Mouse (Mus musculus): ENCODE results near the gene Polr2a. TPM values are rescaled to one million over a fixed set of nuclear protein-coding genes. Genes with fewer than 3 reads are reported as not detected.
A peak's percentile ranks its signal among the peaks of the same experiment; 100 is the strongest.

Gene Polr2a
- polyA plus RNA-seq, 1 experiment from 2014 or later, result 58.4 TPM

DNA sequence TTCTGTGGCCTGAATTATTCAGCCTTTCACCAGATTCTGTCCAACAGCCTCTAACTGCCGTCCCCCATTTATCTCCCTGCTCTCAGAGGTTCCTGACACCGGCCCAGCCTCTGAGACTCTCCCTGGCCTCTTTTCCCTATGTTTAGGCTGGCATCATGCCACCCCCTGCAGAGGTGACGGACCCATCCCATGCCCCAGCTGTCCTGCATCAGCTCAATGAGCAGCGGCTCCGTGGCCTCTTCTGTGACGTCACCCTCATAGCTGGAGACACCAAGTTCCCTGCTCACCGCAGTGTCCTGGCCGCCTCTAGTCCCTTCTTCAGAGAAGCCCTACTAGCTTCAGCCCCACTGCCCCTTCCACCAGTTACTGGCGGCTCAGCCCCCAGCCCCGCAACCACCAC lies 17.3 kb upstream of the Polr2a start:
- Histone ChIP-seq H3K9ac (ENCODE audit: low read depth, low read length) (no peak overlapping the region), H3K4me3 (ENCODE audit: low read length) (no peak overlapping the region), H3K4me1 (ENCODE audit: control insufficient read depth, insufficient read depth, low read length) (peaks cover 16% of the 10 kb centered on the region), H3K9me3 (ENCODE audit: control insufficient read depth, low read length) (no peaks in the 10 kb centered on the region), H3K4me2 (replicated peaks; ENCODE audit: low read depth, low read length) (no peak overlapping the region), H3K36me3 (ENCODE audit: control insufficient read depth, insufficient read depth, low read length) (0 out of 2 replicates have a peak, but pooled peaks cover 2% of the 10 kb centered on the region), H3K27ac (ENCODE audit: low read depth, low read length) (no peak overlapping the region), H3K27me3 (ENCODE audit: control insufficient read depth, insufficient read depth, low read length) (peaks cover 4% of the 10 kb centered on the region; the same call in 1 of the 2 replicates)
- ATAC-seq (ENCODE audit: low FRiP score, low TSS enrichment), result no peak
- 64% methylated on average over 10 of the region's 10 CpGs for WGBS

DNA sequence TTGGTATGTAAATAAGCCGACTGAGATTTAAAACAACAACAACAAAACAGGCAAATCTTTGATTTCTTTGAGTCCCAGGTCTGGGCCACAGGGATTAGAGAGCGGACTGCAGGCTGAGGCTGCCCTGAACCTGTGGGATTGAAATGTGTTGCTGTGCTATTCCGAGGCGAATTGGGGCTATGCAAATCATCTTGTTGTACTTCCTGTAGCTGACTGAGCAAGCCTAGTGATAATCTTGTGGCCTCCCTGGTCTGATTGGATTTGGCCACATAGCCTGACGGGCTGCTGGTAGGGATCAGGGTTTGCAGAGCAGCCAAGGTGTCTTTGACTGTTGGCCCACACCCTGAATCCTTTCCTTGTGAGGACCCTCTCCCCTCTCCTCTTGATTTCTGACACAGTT lies 16.5 kb upstream of the Polr2a start:
- ATAC-seq (ENCODE audit: low FRiP score, low TSS enrichment), result no peak
- Histone ChIP-seq H3K4me2 (replicated peaks; ENCODE audit: low read depth, low read length) (no peak overlapping the region), H3K27me3 (ENCODE audit: control insufficient read depth, insufficient read depth, low read length) (peaks cover 4% of the 10 kb centered on the region; the same call in 1 of the 2 replicates), H3K36me3 (ENCODE audit: control insufficient read depth, insufficient read depth, low read length) (0 out of 2 replicates have a peak, but pooled peaks cover 2% of the 10 kb centered on the region), H3K4me3 (ENCODE audit: low read length) (no peak overlapping the region), H3K9me3 (ENCODE audit: control insufficient read depth, low read length) (no peaks in the 10 kb centered on the region), H3K27ac (ENCODE audit: low read depth, low read length) (no peak overlapping the region), H3K4me1 (ENCODE audit: control insufficient read depth, insufficient read depth, low read length) (peaks cover 16% of the 10 kb centered on the region), H3K9ac (ENCODE audit: low read depth, low read length) (no peak overlapping the region)
- WGBS, result 71% methylated on average over 5 of the region's 5 CpGs

DNA sequence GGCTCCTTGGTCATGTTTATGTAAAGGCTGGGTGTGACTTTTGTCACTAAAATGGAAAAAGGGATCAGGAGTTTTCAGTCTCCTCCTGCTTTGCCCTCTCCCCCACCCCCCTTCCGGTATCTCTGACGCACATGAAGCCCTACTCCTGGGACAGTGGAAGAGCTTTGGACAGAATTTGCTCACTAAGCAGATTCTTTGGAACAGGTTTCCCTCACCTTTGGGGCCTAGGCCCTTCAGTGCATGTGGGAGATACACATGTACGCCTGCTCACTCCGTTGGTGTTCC lies 9.1 kb upstream of the Polr2a start:
- Histone ChIP-seq H3K9ac (ENCODE audit: low read depth, low read length) (no peak overlapping the region; the same call in 1 of the 2 replicates), H3K9me3 (ENCODE audit: control insufficient read depth, low read length) (no peaks in the 10 kb centered on the region), H3K27ac (ENCODE audit: low read depth, low read length) (no peak overlapping the region), H3K36me3 (ENCODE audit: control insufficient read depth, insufficient read depth, low read length) (no peaks in the 10 kb centered on the region), H3K4me2 (replicated peaks; ENCODE audit: low read depth, low read length) (no peak overlapping the region), H3K4me3 (ENCODE audit: low read length) (no peak overlapping the region), H3K27me3 (ENCODE audit: control insufficient read depth, insufficient read depth, low read length) (no peaks in the 10 kb centered on the region), H3K4me1 (ENCODE audit: control insufficient read depth, insufficient read depth, low read length) (peaks cover 15% of the 10 kb centered on the region)
- 46% methylated on average over 4 of the region's 4 CpGs for WGBS
- ATAC-seq (ENCODE audit: low FRiP score, low TSS enrichment), result no peak

DNA sequence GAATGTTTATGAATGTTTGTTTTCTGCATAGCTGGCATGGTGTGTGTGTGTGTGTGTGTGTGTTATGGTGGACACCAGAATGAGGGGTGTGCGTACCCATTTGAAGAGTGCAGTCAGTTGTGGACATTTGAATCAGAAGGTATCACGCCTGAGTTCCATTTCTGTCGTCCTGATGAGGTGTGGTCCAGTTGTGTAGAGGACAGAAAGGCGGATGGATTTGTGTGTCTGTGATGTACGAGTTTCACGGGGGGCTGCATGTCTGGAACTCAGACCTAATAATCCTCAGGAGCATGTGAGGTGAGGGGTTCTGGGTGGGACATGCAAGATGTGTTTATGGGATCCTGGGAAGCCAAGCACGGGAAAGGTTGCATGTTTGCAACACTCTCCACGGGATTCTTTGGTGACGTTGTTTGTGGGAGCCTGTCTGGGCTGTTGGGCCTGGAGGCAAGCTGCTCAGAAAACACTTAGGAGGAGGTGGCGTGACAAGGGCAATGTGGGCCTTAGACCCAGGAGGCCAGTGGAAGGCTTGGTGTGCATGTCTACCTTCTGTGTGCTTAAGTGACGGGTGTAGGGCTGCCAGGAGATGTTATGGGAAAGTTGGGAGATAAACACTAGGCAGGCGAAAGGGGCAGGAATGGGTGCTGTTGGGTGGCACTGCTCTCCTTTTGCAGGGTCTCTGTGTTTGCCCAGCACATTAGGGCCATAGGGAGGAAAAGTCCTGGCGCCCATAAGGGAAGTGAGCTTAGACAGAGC lies 8.6 kb upstream of the Polr2a start:
- Histone ChIP-seq H3K4me1 (ENCODE audit: control insufficient read depth, insufficient read depth, low read length) (peaks cover 15% of the 10 kb centered on the region), H3K4me2 (replicated peaks; ENCODE audit: low read depth, low read length) (peak overlapping the region; percentile 85), H3K36me3 (ENCODE audit: control insufficient read depth, insufficient read depth, low read length) (no peaks in the 10 kb centered on the region), H3K4me3 (ENCODE audit: low read length) (peak overlapping the region; percentile 89), H3K27ac (ENCODE audit: low read depth, low read length) (peak overlapping the region; percentile 81; the same call in 1 of the 2 replicates), H3K9ac (ENCODE audit: low read depth, low read length) (peak overlapping the region; percentile 91), H3K27me3 (ENCODE audit: control insufficient read depth, insufficient read depth, low read length) (no peaks in the 10 kb centered on the region), H3K9me3 (ENCODE audit: control insufficient read depth, low read length) (no peaks in the 10 kb centered on the region)
- 50% methylated on average over 13 of the region's 13 CpGs for WGBS
- ATAC-seq (ENCODE audit: low FRiP score, low TSS enrichment), result no peak

DNA sequence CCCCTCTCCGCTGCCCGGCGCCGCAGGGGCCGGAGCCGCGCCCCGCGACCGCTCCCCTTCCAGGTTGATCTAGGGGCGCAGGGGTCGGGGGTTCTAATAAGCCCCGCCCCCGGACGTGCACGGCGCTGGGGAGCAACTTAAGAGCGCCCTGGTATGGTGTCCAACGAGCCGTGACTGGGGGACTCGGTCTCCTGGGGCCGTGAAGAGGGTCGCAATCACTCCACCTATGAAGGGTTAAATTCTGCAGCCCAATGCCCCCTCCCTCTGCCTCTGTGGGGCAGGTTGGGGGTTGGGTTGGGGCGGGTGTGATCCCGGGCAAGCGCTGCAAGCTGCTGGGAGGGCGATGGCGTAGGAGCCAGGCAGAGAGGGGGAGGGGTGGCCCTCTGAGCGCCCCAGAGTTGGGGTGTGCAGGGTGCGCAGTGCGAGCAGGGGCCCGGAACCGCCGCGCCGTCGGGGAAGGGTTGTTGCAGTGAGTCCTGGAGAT lies 7.7 kb upstream of the Polr2a start:
- 0% methylated on average over 30 of the region's 37 CpGs for WGBS
- Histone ChIP-seq H3K9me3 (ENCODE audit: control insufficient read depth, low read length) (no peaks in the 10 kb centered on the region), H3K4me1 (ENCODE audit: control insufficient read depth, insufficient read depth, low read length) (peaks cover 15% of the 10 kb centered on the region), H3K4me2 (replicated peaks; ENCODE audit: low read depth, low read length) (peak overlapping the region; percentile 85), H3K27ac (ENCODE audit: low read depth, low read length) (peak overlapping the region; percentile 81), H3K9ac (ENCODE audit: low read depth, low read length) (peak overlapping the region; percentile 91), H3K4me3 (ENCODE audit: low read length) (peak overlapping the region; percentile 89), H3K36me3 (ENCODE audit: control insufficient read depth, insufficient read depth, low read length) (no peaks in the 10 kb centered on the region), H3K27me3 (ENCODE audit: control insufficient read depth, insufficient read depth, low read length) (no peaks in the 10 kb centered on the region)
- ATAC-seq (ENCODE audit: low FRiP score, low TSS enrichment), result peak; percentile 77

DNA sequence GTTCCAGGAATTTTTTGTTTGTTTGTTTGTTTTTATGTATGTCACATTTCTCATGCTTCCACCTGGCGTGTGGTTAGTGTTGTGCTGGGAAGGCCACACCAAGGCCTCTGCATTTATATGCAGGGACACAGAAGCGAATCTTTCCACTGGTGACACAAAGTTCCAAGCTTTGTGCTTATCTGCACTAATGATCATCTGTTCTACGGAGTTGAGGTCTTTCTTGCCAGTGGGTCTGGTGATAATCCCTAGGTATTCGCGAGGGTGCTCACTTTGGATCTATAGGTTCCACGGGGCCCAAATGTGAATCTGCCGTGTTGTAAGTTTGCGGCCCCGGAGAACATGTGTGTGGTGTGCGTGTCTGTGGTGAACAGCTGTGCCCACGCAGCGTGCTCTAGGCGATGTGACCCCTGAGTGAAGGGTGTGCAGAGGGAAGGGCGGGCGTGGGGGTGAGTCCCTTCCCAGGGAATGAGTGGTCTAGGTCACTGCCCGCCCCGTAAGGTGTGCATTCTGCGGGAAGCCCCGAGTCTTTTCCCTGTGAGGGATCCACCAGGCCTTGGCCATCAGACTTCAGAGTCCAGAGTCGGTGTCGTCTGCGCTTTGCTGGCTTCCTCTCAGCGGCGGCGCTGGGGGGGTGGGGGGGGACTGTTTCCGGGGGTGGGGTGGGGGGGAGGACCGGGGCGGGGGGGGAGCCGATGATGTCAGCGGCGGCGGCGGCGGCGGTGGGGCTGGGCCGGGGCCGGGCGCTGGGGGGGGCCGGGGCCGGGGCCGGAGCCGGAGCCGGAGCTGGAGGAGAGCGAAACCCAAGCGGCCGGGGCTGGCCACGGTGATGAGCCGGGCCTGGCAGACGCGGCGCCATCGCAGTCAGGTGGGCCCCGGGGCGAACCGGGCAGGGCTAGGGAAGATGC lies 7.0 kb upstream of the Polr2a start, which contains the start of gene Zbtb4:
Gene Zbtb4 (plus strand): TSS at position 692 of the 905 bp plus-strand sequence.
- Histone ChIP-seq H3K4me1 (ENCODE audit: control insufficient read depth, insufficient read depth, low read length) (peaks cover 15% of the 10 kb centered on the region), H3K36me3 (ENCODE audit: control insufficient read depth, insufficient read depth, low read length) (no peaks in the 10 kb centered on the region), H3K4me2 (replicated peaks; ENCODE audit: low read depth, low read length) (peak within 1 kb of the TSS; percentile 85), H3K27ac (ENCODE audit: low read depth, low read length) (peak within 1 kb of the TSS; percentile 81), H3K9me3 (ENCODE audit: control insufficient read depth, low read length) (no peaks in the 10 kb centered on the region), H3K27me3 (ENCODE audit: control insufficient read depth, insufficient read depth, low read length) (no peaks in the 10 kb centered on the region), H3K4me3 (ENCODE audit: low read length) (peak within 1 kb of the TSS; percentile 89), H3K9ac (ENCODE audit: low read depth, low read length) (peak within 1 kb of the TSS; percentile 91)
- 22% methylated on average over 32 of the region's 55 CpGs for WGBS
- ATAC-seq (ENCODE audit: low FRiP score, low TSS enrichment), result peak; percentile 70

DNA sequence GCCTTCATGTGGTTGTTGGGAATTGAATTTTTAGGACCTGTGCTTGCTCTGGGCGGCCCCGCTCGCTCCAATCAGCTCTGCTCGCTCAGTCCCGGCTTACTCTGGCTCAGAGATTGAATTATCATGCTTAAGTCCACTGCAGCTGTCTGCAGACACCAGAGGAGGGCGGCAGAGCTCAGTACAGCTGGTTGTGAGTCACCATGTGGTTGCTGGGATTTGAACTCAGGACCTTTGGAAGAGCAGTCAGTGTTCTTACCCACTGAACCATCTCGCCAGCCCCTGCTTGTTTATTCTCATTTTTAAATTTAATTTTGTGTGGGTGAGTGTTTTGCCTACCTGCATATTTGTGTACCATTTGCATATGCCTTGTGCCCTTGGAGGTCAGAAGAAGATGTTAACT lies 5.1 kb upstream of the Polr2a start:
- no peak for ATAC-seq (ENCODE audit: low FRiP score, low TSS enrichment)
- H3K4me1 ChIP-seq (ENCODE audit: control insufficient read depth, insufficient read depth, low read length), result peaks cover 25% of the 10 kb centered on the region
- H3K4me2 ChIP-seq (replicated peaks; ENCODE audit: low read depth, low read length), result no peak overlapping the region
- WGBS, result 71% methylated on average over 7 of the region's 7 CpGs
- H3K27me3 ChIP-seq (ENCODE audit: control insufficient read depth, insufficient read depth, low read length), result no peaks in the 10 kb centered on the region
- H3K9ac ChIP-seq (ENCODE audit: low read depth, low read length), result no peak overlapping the region
- H3K9me3 ChIP-seq (ENCODE audit: control insufficient read depth, low read length), result no peaks in the 10 kb centered on the region
- no peaks in the 10 kb centered on the region for H3K36me3 ChIP-seq (ENCODE audit: control insufficient read depth, insufficient read depth, low read length)
- H3K4me3 ChIP-seq (ENCODE audit: low read length), result no peak overlapping the region
- no peak overlapping the region for H3K27ac ChIP-seq (ENCODE audit: low read depth, low read length)

DNA sequence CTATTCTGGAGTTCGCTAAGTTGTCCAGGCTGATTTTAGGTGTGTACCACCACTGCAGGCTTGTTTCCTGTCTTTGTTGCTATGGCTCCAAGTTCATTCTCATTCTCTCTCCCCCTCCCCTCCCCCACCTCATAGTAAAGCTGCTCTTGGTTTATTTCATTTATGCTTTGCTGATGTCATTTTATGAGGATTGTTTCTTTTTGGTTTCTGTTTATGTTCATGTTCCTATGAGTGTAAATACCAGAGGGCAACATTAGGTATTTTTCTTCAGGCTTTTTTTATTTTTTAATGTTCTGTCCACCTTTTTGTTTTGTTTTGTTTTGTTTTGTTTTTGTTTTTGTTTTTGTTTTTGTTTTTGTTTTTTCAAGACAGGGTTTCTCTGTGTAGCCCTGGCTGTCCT lies 3.4 kb upstream of the Polr2a start, which contains the start of gene Slc35g3:
Gene Slc35g3 (minus strand): TSS at position 101 of the 400 bp plus-strand sequence.
- 67% methylated on average over 1 of the region's 1 CpGs for WGBS
- Histone ChIP-seq H3K4me1 (ENCODE audit: control insufficient read depth, insufficient read depth, low read length) (peaks cover 22% of the 10 kb centered on the region), H3K27ac (ENCODE audit: low read depth, low read length) (no peak within 1 kb of the TSS), H3K9ac (ENCODE audit: low read depth, low read length) (no peak within 1 kb of the TSS), H3K9me3 (ENCODE audit: control insufficient read depth, low read length) (no peaks in the 10 kb centered on the region), H3K27me3 (ENCODE audit: control insufficient read depth, insufficient read depth, low read length) (no peaks in the 10 kb centered on the region), H3K4me2 (replicated peaks; ENCODE audit: low read depth, low read length) (no peak within 1 kb of the TSS), H3K4me3 (ENCODE audit: low read length) (no peak within 1 kb of the TSS), H3K36me3 (ENCODE audit: control insufficient read depth, insufficient read depth, low read length) (no peaks in the 10 kb centered on the region)
- ATAC-seq (ENCODE audit: low FRiP score, low TSS enrichment), result no peak

DNA sequence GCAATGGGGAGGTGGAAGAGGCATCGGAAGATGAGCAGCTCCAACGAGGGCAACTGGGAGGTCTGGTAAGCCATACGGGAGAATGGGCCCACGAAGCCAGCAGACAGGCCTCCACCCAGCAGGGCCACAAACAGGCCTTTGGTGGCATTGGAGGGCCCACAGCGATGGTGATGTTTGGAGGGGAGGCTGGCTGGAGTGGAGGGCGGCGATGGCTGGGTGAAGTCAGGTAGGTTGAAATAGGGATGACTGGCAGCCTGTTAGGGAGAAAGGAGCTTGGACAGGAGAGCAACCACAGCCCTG lies 2.4 kb upstream of the Polr2a start:
- H3K36me3 ChIP-seq (ENCODE audit: control insufficient read depth, insufficient read depth, low read length), result no peaks in the 10 kb centered on the region; the same call in 1 of the 2 replicates
- H3K9ac ChIP-seq (ENCODE audit: low read depth, low read length), result no peak overlapping the region
- H3K27ac ChIP-seq (ENCODE audit: low read depth, low read length), result no peak overlapping the region
- no peaks in the 10 kb centered on the region for H3K9me3 ChIP-seq (ENCODE audit: control insufficient read depth, low read length)
- H3K27me3 ChIP-seq (ENCODE audit: control insufficient read depth, insufficient read depth, low read length), result no peaks in the 10 kb centered on the region
- 96% methylated on average over 7 of the region's 7 CpGs for WGBS
- H3K4me3 ChIP-seq (ENCODE audit: low read length), result no peak overlapping the region
- H3K4me2 ChIP-seq (replicated peaks; ENCODE audit: low read depth, low read length), result no peak overlapping the region
- H3K4me1 ChIP-seq (ENCODE audit: control insufficient read depth, insufficient read depth, low read length), result peaks cover 23% of the 10 kb centered on the region
- ATAC-seq (ENCODE audit: low FRiP score, low TSS enrichment), result no peak
